Mouse (Mus musculus) myocyte (in vitro differentiated cells): ENCODE results near the gene Poglut1.

Experiments
- POLR2A ChIP-seq: IDR thresholded peaks from one replicate; pipeline ENCODE4 v1.6.1; 2011; ENCODE audit warnings: low read depth, mild to moderate bottlenecking, control low read depth, moderate library complexity; ENCODE audit not compliant: insufficient read length
- SRF ChIP-seq: IDR thresholded peaks from one replicate; pipeline ENCODE4 v1.6.1; 2011; ENCODE audit warnings: low read depth; ENCODE audit not compliant: control insufficient read depth, insufficient read length
- TCF12 ChIP-seq: IDR thresholded peaks from one replicate; pipeline ENCODE4 v1.6.1; 2011; ENCODE audit warnings: mild to moderate bottlenecking, control low read depth; ENCODE audit not compliant: poor library complexity, insufficient read depth, severe bottlenecking

- TF ChIP-seq SRF (no peak), TCF12 (no peak), POLR2A (no peak)
Observed at GRCm38 (mm10) chr16:38562968-38563327, 12.9 kb upstream of the Poglut1 start.
